Mouse (Mus musculus): ENCODE measurements around the gene Slc35f5.

GRCm38 (mm10) chr1:125576965-125577364 is 16.6 kb downstream of the Slc35f5 start:
- TF ChIP-seq ZKSCAN1 (IDR thresholded peaks at IDR 0.05; ENCODE audit: borderline replicate concordance, low read depth, low read length): no peak
- TF ChIP-seq ZC3H11A (IDR thresholded peaks at IDR 0.05; ENCODE audit: low read depth, low read length): no peak
- TF ChIP-seq CHD2 (IDR thresholded peaks at IDR 0.05; ENCODE audit: low read length): no peak
- no peak for TF ChIP-seq POLR2A (IDR thresholded peaks at IDR 0.05; ENCODE audit: low read depth, low read length)
